Mouse (Mus musculus) thymus, adult 2 months (tissue): ENCODE data around the gene Gprc5a.

Experiments
- CTCF ChIP-seq: fragments of 200-500 bp; IDR thresholded peaks from 2 replicates; pipeline ENCODE4 v1.5.1; 2012; ENCODE audit warnings: mild to moderate bottlenecking, control low read depth, low read length, moderate library complexity, borderline replicate concordance; ENCODE audit not compliant: control insufficient read depth, poor library complexity, insufficient read depth; ENCODE audit errors: extremely low read depth
- POLR2A ChIP-seq: fragments of 200-500 bp; IDR thresholded peaks from 2 replicates; pipeline ENCODE4 v1.6.1; 2012; ENCODE audit warnings: mild to moderate bottlenecking, low read length, control low read depth, moderate library complexity; ENCODE audit not compliant: control insufficient read depth, poor library complexity, insufficient read depth; ENCODE audit errors: extremely low read depth

- TF ChIP-seq POLR2A (no peak), CTCF (no peak)
Measured at GRCm38 (mm10) chr6:135048509-135048908, 16.9 kb upstream of the Gprc5a start.
